Mouse (Mus musculus) megakaryocyte, embryonic 14.5 days (primary cell): ENCODE results near the gene Meis1.

ENCODE experiments used
- FLI1 ChIP-seq: IDR thresholded peaks from 2 replicates; pipeline ENCODE4 v1.6.1; 2012; ENCODE audit warnings: low read length, inconsistent platforms, mixed read lengths
- GATA1 ChIP-seq: IDR thresholded peaks from 3 replicates; pipeline ENCODE4 v1.6.1; 2012; ENCODE audit warnings: mixed read lengths, low read length, inconsistent platforms, borderline replicate concordance

- TF ChIP-seq GATA1 (no peak), FLI1 (no peak)
These were observed 141.7 kb downstream of the Meis1 start for GRCm38 (mm10) chr11:18876886-18877625.
